Mouse (Mus musculus) hindbrain, embryonic 14.5 days (tissue): ENCODE results near the gene Amelx. TPM values are rescaled to one million over a fixed set of nuclear protein-coding genes. Genes with fewer than 3 reads are reported as not detected.

Experiments used
- ATAC-seq: fragments of 200-750 bp; cut with Nextera tagmentation; 2 replicates; pipeline ENCODE4 v1.8.0; 2017; ENCODE audit warnings: moderate number of reproducible peaks, mild to moderate bottlenecking, moderate TSS enrichment, moderate library complexity; ENCODE audit not compliant: low FRiP score
- DNase-seq: peaks from one replicate; pipeline ENCODE4 v3.0.0-alpha.2; 2015; ENCODE audit warnings: low spot score
- H3K27ac ChIP-seq: fragments of 300-500 bp; sonication (generic); 2 replicates; pipeline ENCODE4 v1.5.1; 2014; ENCODE audit warnings: mild to moderate bottlenecking, moderate library complexity
- H3K27me3 ChIP-seq: fragments of 300-500 bp; sonication (generic); 2 replicates; pipeline ENCODE4 v1.6.1; 2014; ENCODE audit warnings: mild to moderate bottlenecking, low read length, mixed read lengths; ENCODE audit not compliant: control insufficient read depth, insufficient read depth
- H3K36me3 ChIP-seq: fragments of 300-500 bp; sonication (generic); replicated peaks from 2 replicates; pipeline ENCODE4 v1.6.1; 2014; ENCODE audit not compliant: control insufficient read depth, insufficient read depth
- H3K4me1 ChIP-seq: fragments of 300-500 bp; sonication (generic); replicated peaks from 2 replicates; pipeline ENCODE4 v1.6.1; 2014; ENCODE audit warnings: antibody characterized with exemption, low read length, mixed read lengths; ENCODE audit not compliant: control insufficient read depth, insufficient read depth
- H3K4me2 ChIP-seq: fragments of 300-500 bp; sonication (generic); replicated peaks from 2 replicates; pipeline ENCODE4 v1.6.1; 2014; ENCODE audit warnings: mild to moderate bottlenecking, moderate library complexity
- H3K4me3 ChIP-seq: fragments of 300-500 bp; sonication (generic); replicated peaks from 2 replicates; pipeline ENCODE4 v1.5.1; 2014; ENCODE audit warnings: mild to moderate bottlenecking, low read length
- H3K9ac ChIP-seq: fragments of 300-500 bp; sonication (generic); 2 replicates; pipeline ENCODE4 v1.6.1; 2014
- H3K9me3 ChIP-seq: fragments of 300-500 bp; sonication (generic); 2 replicates; pipeline ENCODE4 v1.6.1; 2016; ENCODE audit warnings: low read length; ENCODE audit not compliant: control insufficient read depth
- WGBS: fragments of 180-500 bp; shearing (Covaris S2); extraction: QIAGEN DNeasy Blood & Tissue Kit; methylation state at CpG from one replicate; pipeline ENCODE4 v1.1.7; 2014; 5-methylcytosine and 5-hydroxymethylcytosine counted together
- polyA plus RNA-seq: library from polyadenylated mRNA; unstranded; fragments of >200 nt; fragmentation: Nextera tagmentation; extraction: Ambion mirVana; gene quantifications from 2 replicates; pipeline ENCODE4 v1.2.1, GENCODE M21; 2014

Amelx gene
- polyA plus RNA-seq, 1 experiment from 2014 or later = not detected

GRCm38 (mm10) chrX:169140467-169140866 is 46.5 kb downstream of the Amelx start:
- Histone ChIP-seq H3K4me2 (no peak overlapping the region), H3K4me3 (no peak overlapping the region), H3K4me1 (no peaks in the 10 kb centered on the region), H3K9me3 (no peaks in the 10 kb centered on the region), H3K36me3 (no peaks in the 10 kb centered on the region), H3K27me3 (peaks cover 11% of the 10 kb centered on the region), H3K27ac (no peak overlapping the region), H3K9ac (no peak overlapping the region)
- 91% methylated on average over 9 of the region's 9 CpGs for WGBS
- no peak for ATAC-seq
- DNase-seq = no peak

DNA sequence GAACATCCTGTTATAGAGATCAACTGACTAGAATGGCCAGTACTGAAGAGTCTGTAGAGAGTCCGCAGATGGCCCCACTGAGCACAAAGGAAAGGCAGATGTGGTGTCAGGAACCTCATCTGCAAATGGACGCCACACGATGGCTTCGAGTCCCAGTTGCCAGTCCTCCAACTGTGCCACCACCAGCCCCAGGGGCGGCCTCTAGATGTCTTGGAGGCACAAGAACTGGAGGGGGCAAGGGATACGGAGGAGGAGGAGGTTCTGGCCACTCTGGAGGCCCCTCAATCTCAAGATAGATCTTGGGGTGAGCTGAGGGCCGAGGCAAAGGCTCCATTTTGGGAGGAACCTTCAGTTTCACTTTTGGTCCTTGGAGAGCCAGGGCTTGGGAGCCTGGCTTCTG is 47.2 kb downstream of the Amelx start:
- Histone ChIP-seq H3K4me3 (no peak overlapping the region), H3K9me3 (no peaks in the 10 kb centered on the region), H3K4me1 (no peaks in the 10 kb centered on the region), H3K9ac (no peak overlapping the region), H3K4me2 (no peak overlapping the region), H3K27ac (no peak overlapping the region), H3K36me3 (no peaks in the 10 kb centered on the region), H3K27me3 (peaks cover 7% of the 10 kb centered on the region)
- no peak for ATAC-seq
- WGBS = 88% methylated on average over 7 of the region's 7 CpGs
- DNase-seq = no peak

Other genes with a start within 250 kb of the Amelx start
- gene Hccs, start 133.2 kb upstream of the Amelx start, polyA plus RNA-seq = 40.6 and 44.8 TPM in 2 replicates